Mouse (Mus musculus): Measurements from ENCODE around the gene Sepsecs. TPM values are rescaled to one million over a fixed set of nuclear protein-coding genes. Genes with fewer than 3 reads are reported as not detected.

Sepsecs gene
- polyA plus RNA-seq, 1 experiment from 2014 or later = 8.4 TPM

DNA sequence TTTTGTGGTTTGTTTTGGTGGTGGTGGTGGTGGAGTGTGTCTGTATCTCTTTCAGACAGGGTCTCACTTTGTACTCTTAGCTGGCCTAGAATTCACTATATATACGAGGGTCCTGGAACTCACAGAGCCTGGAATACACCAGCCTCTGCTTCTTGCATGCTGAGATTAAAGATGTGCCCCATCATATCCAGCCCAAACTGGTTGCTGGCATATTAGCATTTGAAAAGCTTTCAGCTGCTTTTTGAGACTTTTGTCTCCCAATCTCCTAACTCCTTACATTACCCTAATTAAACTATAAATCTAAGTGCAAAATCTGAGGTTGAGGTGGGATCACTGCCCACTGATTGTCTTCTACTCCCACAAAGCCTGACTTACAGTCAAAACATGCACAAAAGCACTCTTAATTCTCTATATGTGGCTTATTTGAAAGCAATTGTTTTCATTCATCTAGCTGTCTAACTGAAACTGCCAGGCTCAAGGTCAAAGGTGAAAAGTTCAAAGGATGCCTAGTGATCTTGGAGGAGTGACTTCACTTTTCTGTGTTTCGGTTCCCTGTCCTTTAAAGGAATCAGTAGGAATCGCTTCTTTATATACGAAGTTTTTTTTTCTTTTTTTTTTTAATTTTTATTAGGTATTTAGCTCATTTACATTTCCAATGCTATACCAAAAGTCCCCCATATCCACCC, 5.0 kb upstream of the Sepsecs start:
- WGBS = 80% methylated on average over 4 of the region's 4 CpGs
- H3K36me3 ChIP-seq = no peaks in the 10 kb centered on the region
- ATAC-seq (ENCODE audit: low FRiP score, low read depth) = no peak
- H3K9ac ChIP-seq = no peak overlapping the region
- H3K27me3 ChIP-seq = no peaks in the 10 kb centered on the region
- H3K4me1 ChIP-seq = no peaks in the 10 kb centered on the region
- no peak overlapping the region for H3K4me2 ChIP-seq (replicated peaks)
- no peaks in the 10 kb centered on the region for H3K9me3 ChIP-seq
- no peak overlapping the region for H3K27ac ChIP-seq
- no peak overlapping the region for H3K4me3 ChIP-seq

DNA sequence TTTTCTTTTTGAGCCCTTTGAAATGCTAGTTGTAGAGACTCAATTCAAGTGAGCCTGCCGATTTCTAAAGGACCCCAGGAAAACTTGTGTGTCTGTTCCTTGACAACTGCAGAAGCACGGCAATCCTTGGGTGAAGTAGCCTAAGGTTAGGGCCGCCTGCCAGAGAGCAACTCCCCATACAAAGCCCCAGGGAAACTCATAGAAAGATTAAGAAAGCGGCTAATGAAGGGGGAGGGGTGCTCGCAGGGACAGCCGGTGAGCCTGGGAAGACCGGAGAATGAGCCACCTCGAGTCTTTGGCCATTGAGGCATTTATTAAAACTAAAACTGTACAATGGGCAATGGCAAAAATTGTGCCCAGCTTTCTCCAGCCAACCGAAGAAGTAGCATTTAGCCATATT, 3.8 kb upstream of the Sepsecs start:
- ATAC-seq (ENCODE audit: low FRiP score, low read depth) = no peak
- 48% methylated on average over 9 of the region's 9 CpGs for WGBS
- H3K9ac ChIP-seq = no peak overlapping the region
- no peak overlapping the region for H3K4me2 ChIP-seq (replicated peaks)
- no peak overlapping the region for H3K27ac ChIP-seq
- no peaks in the 10 kb centered on the region for H3K27me3 ChIP-seq
- no peak overlapping the region for H3K4me3 ChIP-seq
- H3K36me3 ChIP-seq = no peaks in the 10 kb centered on the region
- H3K4me1 ChIP-seq = peaks cover 6% of the 10 kb centered on the region; the same call in 1 of the 2 replicates
- H3K9me3 ChIP-seq = no peaks in the 10 kb centered on the region

DNA sequence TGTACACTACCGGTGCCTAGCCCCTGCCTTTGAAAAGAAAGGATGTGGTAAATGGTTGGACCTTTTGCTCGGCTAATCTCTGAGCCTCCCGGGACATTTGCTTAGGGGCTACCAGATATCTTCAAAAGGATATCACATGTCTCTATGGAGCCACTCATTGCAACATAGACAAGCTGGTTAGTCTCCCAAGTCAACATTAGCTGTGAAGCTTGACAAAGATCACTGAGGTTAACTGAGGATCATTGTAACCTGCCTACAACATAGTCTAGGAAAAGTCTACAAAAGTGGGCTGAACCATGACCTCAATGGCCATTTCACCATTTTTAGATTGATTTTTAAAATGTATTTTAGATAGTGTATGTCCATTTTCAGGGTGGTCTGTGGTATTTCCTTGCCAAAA, 1.2 kb upstream of the Sepsecs start:
- Histone ChIP-seq H3K4me1 (peaks cover 6% of the 10 kb centered on the region; the same call in 1 of the 2 replicates), H3K27me3 (no peaks in the 10 kb centered on the region), H3K9me3 (no peaks in the 10 kb centered on the region), H3K4me3 (no peak overlapping the region), H3K36me3 (no peaks in the 10 kb centered on the region; the same call in 1 of the 2 replicates), H3K27ac (no peak overlapping the region), H3K4me2 (replicated peaks) (no peak overlapping the region), H3K9ac (no peak overlapping the region)
- ATAC-seq (ENCODE audit: low FRiP score, low read depth) = no peak
- WGBS = 82% methylated on average over 3 of the region's 3 CpGs

DNA sequence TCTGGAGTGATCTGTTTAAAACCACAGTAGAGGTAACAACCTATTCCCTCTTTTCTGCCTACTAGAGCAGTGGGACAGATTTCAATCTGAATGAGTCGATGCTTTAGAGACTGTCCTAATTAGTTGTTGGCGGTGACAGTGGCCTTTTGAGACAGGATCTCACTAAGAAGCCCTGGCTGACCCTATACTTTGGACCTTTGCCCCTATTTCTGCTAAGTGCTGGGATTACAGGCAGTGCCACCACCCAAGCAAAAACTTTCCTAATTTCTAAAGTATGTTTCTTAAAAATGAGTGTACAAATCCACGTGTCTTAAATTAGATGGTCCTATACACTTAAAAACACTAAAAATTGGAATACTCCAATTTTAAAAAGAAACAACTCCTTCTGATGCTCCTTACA, 2.7 kb downstream of the Sepsecs start:
- whole genome bisulfite sequencing = 90% methylated on average over 3 of the region's 3 CpGs
- Histone ChIP-seq H3K4me1 (peaks cover 6% of the 10 kb centered on the region; the same call in 1 of the 2 replicates), H3K9ac (no peak overlapping the region), H3K27me3 (no peaks in the 10 kb centered on the region), H3K9me3 (no peaks in the 10 kb centered on the region), H3K4me3 (no peak overlapping the region), H3K4me2 (replicated peaks) (no peak overlapping the region), H3K36me3 (peaks cover 21% of the 10 kb centered on the region), H3K27ac (no peak overlapping the region)
- ATAC-seq (ENCODE audit: low FRiP score, low read depth) = no peak

DNA sequence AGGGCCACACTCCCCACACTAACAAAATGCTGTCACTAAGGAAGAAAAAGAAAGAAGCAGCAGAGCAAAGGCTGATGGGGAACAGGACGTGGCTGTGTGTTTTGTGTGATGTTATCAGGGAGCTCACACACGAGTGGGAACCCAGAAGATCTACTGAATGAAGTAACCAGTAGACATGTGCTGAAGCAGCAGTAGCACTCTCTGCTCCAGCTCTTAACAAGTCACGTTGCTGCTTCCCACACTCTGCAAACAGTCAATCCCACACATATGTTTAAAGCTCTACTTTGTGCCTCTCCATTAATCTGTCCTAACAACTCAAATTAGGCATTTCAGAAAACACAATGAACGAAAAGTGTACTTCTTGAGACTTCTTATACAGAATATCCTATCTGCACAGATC, 11.6 kb downstream of the Sepsecs start:
- no peaks in the 10 kb centered on the region for H3K27me3 ChIP-seq
- no peak overlapping the region for H3K4me2 ChIP-seq (replicated peaks)
- peaks cover 33% of the 10 kb centered on the region for H3K36me3 ChIP-seq
- no peak overlapping the region for H3K9ac ChIP-seq
- H3K27ac ChIP-seq = no peak overlapping the region
- ATAC-seq (ENCODE audit: low FRiP score, low read depth) = no peak
- no peaks in the 10 kb centered on the region for H3K4me1 ChIP-seq
- H3K4me3 ChIP-seq = no peak overlapping the region
- H3K9me3 ChIP-seq = no peaks in the 10 kb centered on the region
- WGBS = 80% methylated on average over 4 of the region's 4 CpGs

DNA sequence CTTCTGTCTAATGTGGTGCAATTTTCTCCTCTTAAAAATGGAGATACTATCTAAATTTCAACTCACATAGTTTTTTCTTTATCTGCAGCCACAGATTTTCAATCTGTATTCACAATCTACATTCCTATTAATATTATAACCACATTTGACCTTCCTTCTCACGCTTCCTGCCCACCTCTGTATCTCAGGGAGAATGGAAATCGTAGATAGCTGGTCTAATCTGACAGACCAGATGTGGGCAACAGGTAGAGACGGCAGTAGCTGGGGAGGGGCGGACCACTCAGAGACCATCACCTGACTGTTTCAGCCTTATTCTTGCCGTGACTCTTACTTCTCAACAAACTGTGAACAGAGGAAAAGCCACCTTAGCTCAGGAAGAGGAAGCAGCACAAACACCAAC, 12.2 kb downstream of the Sepsecs start:
- 85% methylated on average over 5 of the region's 5 CpGs for WGBS
- H3K4me3 ChIP-seq = no peak overlapping the region

DNA sequence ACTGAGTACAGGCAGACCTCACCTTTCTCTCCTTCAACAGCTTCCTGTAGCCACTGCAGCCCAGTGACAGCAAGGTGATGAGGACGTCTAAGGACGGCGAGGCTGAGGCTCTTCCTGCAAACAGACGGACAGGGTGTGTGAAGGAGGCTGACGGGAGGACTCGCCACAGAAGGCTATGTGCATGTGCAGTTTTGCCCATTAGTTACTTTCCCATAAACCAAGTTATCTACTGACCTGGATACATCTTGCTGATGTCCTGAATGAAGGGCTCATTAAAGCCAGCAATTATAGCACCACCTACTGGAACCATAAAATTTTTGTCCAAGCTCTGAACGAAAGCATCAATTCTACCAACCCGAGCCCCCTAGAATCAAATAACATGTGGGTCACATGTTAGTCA, 13.5 kb downstream of the Sepsecs start:
- Histone ChIP-seq H3K9me3 (no peaks in the 10 kb centered on the region), H3K27ac (no peak overlapping the region), H3K4me3 (no peak overlapping the region), H3K4me1 (no peaks in the 10 kb centered on the region), H3K36me3 (peaks cover 35% of the 10 kb centered on the region), H3K27me3 (no peaks in the 10 kb centered on the region), H3K9ac (no peak overlapping the region), H3K4me2 (replicated peaks) (no peak overlapping the region)
- no peak for ATAC-seq (ENCODE audit: low FRiP score, low read depth)
- WGBS = 66% methylated on average over 8 of the region's 8 CpGs

More for the DNA sequence above, 12.2 kb downstream of the Sepsecs start:
- Histone ChIP-seq H3K27me3 (no peaks in the 10 kb centered on the region), H3K4me2 (replicated peaks) (no peak overlapping the region), H3K27ac (no peak overlapping the region), H3K9me3 (no peaks in the 10 kb centered on the region), H3K36me3 (peaks cover 36% of the 10 kb centered on the region), H3K4me1 (no peaks in the 10 kb centered on the region), H3K9ac (no peak overlapping the region)
- ATAC-seq (ENCODE audit: low FRiP score, low read depth) = no peak

DNA sequence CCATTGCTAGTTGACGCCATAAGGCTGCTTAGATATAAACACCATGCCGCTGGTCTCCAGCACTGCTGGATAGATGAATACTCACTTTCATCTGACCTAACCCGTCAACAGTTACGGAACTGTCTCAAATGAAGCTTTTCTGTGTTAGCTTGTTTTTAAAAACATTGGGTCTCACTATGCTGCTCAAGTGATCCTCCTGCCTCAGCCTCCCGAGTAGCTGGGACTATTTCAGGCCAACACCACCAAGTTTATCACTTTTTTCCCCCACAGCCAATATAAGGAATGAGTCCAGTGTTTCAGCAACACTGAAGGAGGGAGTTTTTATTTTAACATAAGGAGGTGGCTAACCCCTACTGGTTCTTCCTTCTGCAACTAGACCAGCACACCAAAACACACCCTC, 14.5 kb downstream of the Sepsecs start:
- Histone ChIP-seq H3K36me3 (peaks cover 31% of the 10 kb centered on the region), H3K4me1 (no peaks in the 10 kb centered on the region), H3K9me3 (no peaks in the 10 kb centered on the region), H3K27me3 (no peaks in the 10 kb centered on the region), H3K9ac (no peak overlapping the region), H3K4me2 (replicated peaks) (no peak overlapping the region), H3K4me3 (no peak overlapping the region), H3K27ac (no peak overlapping the region)
- WGBS = 90% methylated on average over 5 of the region's 5 CpGs
- ATAC-seq (ENCODE audit: low FRiP score, low read depth) = no peak

DNA sequence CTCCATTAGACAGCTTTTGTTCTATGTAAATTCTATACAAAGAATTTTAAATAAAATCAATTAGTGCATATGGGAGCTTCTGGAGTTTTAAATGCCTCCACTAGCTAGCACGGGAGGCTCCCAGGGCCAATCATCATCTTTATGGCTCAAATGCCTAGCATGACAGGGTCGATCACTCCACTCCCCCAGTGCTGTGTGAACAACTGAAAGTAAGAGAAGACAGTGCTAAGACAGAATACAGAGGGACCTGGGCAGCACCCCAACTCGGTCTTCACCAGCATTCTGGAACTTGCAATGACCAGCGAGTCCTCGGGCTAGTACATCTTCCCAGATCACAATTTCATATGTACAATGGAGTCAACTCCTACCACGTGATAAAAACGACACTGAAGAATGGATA, 16.9 kb downstream of the Sepsecs start:
- Histone ChIP-seq H3K4me3 (no peak overlapping the region), H3K27me3 (no peaks in the 10 kb centered on the region), H3K9ac (no peak overlapping the region), H3K36me3 (peaks cover 34% of the 10 kb centered on the region), H3K4me1 (no peaks in the 10 kb centered on the region), H3K9me3 (no peaks in the 10 kb centered on the region), H3K27ac (no peak overlapping the region), H3K4me2 (replicated peaks) (no peak overlapping the region)
- WGBS = 87% methylated on average over 7 of the region's 7 CpGs
- no peak for ATAC-seq (ENCODE audit: low FRiP score, low read depth)

DNA sequence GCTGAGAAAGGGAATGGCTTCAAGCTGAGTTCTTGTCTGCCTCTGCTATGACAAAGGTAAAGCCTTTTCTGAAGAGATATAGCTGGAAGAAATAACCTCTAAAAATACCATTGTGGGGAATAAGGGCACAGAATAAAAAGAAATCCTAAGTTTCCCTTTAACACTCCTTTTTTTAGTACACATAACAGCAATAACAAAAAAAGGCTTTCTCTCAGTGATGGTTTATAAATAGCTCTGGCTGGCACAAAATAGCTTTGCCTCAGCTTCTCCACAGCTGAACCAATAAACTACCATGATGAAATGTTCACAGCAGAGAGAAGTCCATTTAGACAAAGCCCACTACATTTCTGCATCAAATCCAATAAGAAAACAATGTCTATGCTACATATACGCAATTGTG, 17.4 kb downstream of the Sepsecs start:
- Histone ChIP-seq H3K4me1 (no peaks in the 10 kb centered on the region), H3K4me2 (replicated peaks) (no peak overlapping the region), H3K36me3 (peaks cover 35% of the 10 kb centered on the region), H3K4me3 (no peak overlapping the region), H3K27me3 (no peaks in the 10 kb centered on the region), H3K9ac (no peak overlapping the region), H3K27ac (no peak overlapping the region), H3K9me3 (no peaks in the 10 kb centered on the region)
- ATAC-seq (ENCODE audit: low FRiP score, low read depth) = no peak
- 93% methylated on average over 1 of the region's 1 CpGs for WGBS

DNA sequence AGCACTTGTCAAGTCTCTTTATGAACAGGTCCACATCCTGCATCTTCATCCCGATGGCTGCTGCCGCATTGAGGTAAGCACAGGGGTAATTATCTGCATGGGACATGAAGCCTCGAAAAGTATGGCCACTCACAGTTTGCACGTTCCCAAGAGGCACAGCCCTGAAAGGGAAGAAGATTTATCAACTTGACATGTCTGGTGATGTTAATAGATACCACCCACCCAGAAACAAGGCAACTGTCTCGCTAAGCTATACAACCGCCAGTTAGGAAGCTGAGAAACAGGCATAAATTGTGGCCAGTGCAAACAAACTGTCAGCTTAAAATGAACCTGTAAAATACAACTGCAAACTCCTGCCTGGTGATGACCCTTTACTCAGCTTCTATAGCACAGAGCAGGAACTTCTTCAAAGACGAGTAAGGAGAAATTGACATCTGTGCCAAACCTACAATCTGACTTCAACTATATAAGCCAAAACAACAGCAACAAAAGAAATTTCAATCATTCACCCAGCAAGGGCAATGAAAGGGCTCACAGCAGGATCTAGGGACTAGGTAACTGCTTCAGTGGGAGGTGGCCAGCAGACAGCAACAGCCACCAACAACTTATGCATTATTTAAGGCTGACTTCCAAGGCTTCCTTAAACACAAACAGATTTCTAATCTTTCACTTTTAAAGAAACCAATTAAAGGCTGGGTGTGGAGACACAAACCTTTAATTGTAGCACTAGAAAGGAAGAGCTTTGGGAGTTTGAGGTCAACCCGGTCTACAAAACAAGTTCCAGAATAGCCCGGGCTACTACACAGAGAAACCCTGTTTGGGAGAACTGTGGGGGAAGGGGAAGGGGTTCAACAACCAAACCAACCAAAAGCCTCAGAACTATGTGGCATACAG, 25.3 kb downstream of the Sepsecs start:
- peaks cover 51% of the 10 kb centered on the region for H3K36me3 ChIP-seq
- H3K4me2 ChIP-seq (replicated peaks) = no peak overlapping the region
- no peaks in the 10 kb centered on the region for H3K4me1 ChIP-seq
- no peaks in the 10 kb centered on the region for H3K9me3 ChIP-seq
- H3K27me3 ChIP-seq = no peaks in the 10 kb centered on the region
- no peak overlapping the region for H3K4me3 ChIP-seq
- no peak overlapping the region for H3K27ac ChIP-seq
- 35% methylated on average over 9 of the region's 9 CpGs for WGBS
- ATAC-seq (ENCODE audit: low FRiP score, low read depth) = no peak
- H3K9ac ChIP-seq = no peak overlapping the region

DNA sequence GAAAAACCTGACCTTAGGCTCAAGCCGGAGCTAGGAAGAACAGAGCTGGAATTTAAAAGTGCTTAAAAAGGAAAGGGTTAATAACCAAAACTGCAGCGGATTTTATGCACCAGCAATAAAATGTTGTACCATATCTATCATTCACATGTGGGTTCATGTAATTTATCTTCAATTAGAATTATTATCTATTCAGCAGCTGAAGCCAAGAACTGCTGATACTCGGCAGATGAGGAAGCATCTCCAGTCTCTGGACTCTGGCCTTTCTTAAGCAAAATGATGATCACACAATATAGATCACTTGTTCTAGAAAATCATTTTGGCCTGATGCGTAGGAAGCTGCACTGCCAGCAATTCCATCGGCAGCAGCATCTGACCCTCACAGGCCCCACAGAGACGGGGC, 27.8 kb downstream of the Sepsecs start:
- Histone ChIP-seq H3K9me3 (no peaks in the 10 kb centered on the region), H3K4me1 (no peaks in the 10 kb centered on the region), H3K27me3 (no peaks in the 10 kb centered on the region), H3K4me2 (replicated peaks) (no peak overlapping the region), H3K4me3 (no peak overlapping the region), H3K27ac (no peak overlapping the region), H3K9ac (no peak overlapping the region), H3K36me3 (peaks cover 43% of the 10 kb centered on the region)
- WGBS = 87% methylated on average over 6 of the region's 6 CpGs
- ATAC-seq (ENCODE audit: low FRiP score, low read depth) = no peak

Data from limb, embryonic 13.5 days (tissue).